19 mouse cellular contexts compared by ENCODE assay signal in genomic region chr4:121179669-121180068, GRCm38 (mm10).
"Had no signal": no experiment of that assay in that cellular context is flagged by ENCODE, and none has a peak within 500 bp of the region (broad histone marks: within the 10 kb centered on the region; RNA-seq: fewer than 3 reads in every experiment).

No protein-coding gene starts in this region.

- H3K9me3 ChIP-seq: midbrain, embryonic 12.5 days; neural tube, embryonic 15.5 days had no signal

- ATAC-seq: midbrain, embryonic 16.5 days had no signal

- DNase-seq: lung, adult 18-20 months; lung, embryonic 14.5 days; lung, postnatal 10 days; lung, postnatal 4 days; midbrain, embryonic 14.5 days; retina, postnatal 1 day; right cerebral cortex, adult 18-20 months; right cerebral cortex, postnatal 25 days; right cerebral cortex, postnatal 4 days; spleen, adult 18-20 months; thymus, adult 18-20 months; thymus, postnatal 14 days; thymus, postnatal 36 days had no signal

- H3K9ac ChIP-seq: lung, embryonic 14.5 days; midbrain, embryonic 12.5 days; neural tube, embryonic 13.5 days; neural tube, embryonic 15.5 days had no signal

- H3K27me3 ChIP-seq: midbrain, embryonic 12.5 days; neural tube, embryonic 13.5 days; neural tube, embryonic 15.5 days had no signal

- H3K4me1 ChIP-seq: midbrain, embryonic 10.5 days; midbrain, embryonic 12.5 days; neural tube, embryonic 13.5 days; neural tube, embryonic 15.5 days had no signal

- H3K4me2 ChIP-seq: lung, embryonic 14.5 days; midbrain, embryonic 12.5 days; neural tube, embryonic 13.5 days; neural tube, embryonic 15.5 days had no signal

- H3K27ac ChIP-seq: midbrain, embryonic 10.5 days; midbrain, embryonic 12.5 days; neural tube, embryonic 13.5 days; neural tube, embryonic 15.5 days had no signal

- H3K4me3 ChIP-seq: midbrain, embryonic 10.5 days; midbrain, embryonic 12.5 days; myocyte; neural tube, embryonic 13.5 days; neural tube, embryonic 15.5 days had no signal
